Mouse (Mus musculus): Measurements from ENCODE around the gene Gper1. TPM values are rescaled to one million over a fixed set of nuclear protein-coding genes. Genes with fewer than 3 reads are reported as not detected.
A peak's percentile ranks its signal among the peaks of the same experiment; 100 is the strongest.

Gene Gper1
- total RNA-seq (2014; fragmentation: Nextera tagmentation) (not detected in 2 replicates), total RNA-seq (2017) (not detected in 2 replicates), polyA plus RNA-seq (2012) (not detected in 2 replicates)

GRCm38 (mm10) chr5:139423026-139423865 is at the start of gene Gper1:
Gper1 (plus strand) TSS chr5:139423151.
- TF ChIP-seq GATA2 (IDR thresholded peaks at IDR 0.05; ENCODE audit: borderline replicate concordance, low read depth, low read length) = no peak
- TF ChIP-seq TAL1 (conservative IDR thresholded peaks at IDR 0.05; ENCODE audit: low read depth, low read length) = no peak
- no peak for TF ChIP-seq POLR2AphosphoS5 (IDR thresholded peaks at IDR 0.05; ENCODE audit: insufficient replicate concordance, low read depth, low read length)
- TF ChIP-seq CTCF (IDR thresholded peaks at IDR 0.05; ENCODE audit: low read depth, low read length) = no peak
- no peak for TF ChIP-seq GATA1 (IDR thresholded peaks at IDR 0.05; ENCODE audit: borderline replicate concordance, low read length)
- H3K36me3 ChIP-seq (replicated peaks) = peaks cover 75% of the 10 kb centered on the region
- no peaks in the 10 kb centered on the region; the same call in 1 of the 2 replicates for H3K27me3 ChIP-seq (ENCODE audit: insufficient read depth, low read length)
- no peak within 1 kb of the TSS for H3K4me3 ChIP-seq (ENCODE audit: low read depth, low read length)
- no peak for DNase-seq (ENCODE audit: low spot score)
- ATAC-seq (ENCODE audit: extremely low read depth, insufficient number of reproducible peaks, low FRiP score, poor library complexity, severe bottlenecking) = no peak
- H3K4me1 ChIP-seq (ENCODE audit: insufficient read depth, low read depth, low read length) = peaks cover 5% of the 10 kb centered on the region; the same call in 1 of the 2 replicates
- H3K9me3 ChIP-seq (replicated peaks) = no peaks in the 10 kb centered on the region

- Histone ChIP-seq H3K9me3 (replicated peaks) (no peaks in the 10 kb centered on the region), H3K4me3 (ENCODE audit: low read depth, low read length) (no peak overlapping the region; the same call in 1 of the 2 replicates), H3K4me1 (ENCODE audit: insufficient read depth, low read depth, low read length) (peaks cover 95% of the 10 kb centered on the region), H3K27me3 (ENCODE audit: insufficient read depth, low read length) (no peaks in the 10 kb centered on the region), H3K36me3 (replicated peaks) (peaks cover 34% of the 10 kb centered on the region)
- DNase-seq (ENCODE audit: low spot score) = no peak
- no peak for TF ChIP-seq GATA1 (IDR thresholded peaks at IDR 0.05; ENCODE audit: borderline replicate concordance, low read length)
- TF ChIP-seq CTCF (IDR thresholded peaks at IDR 0.05; ENCODE audit: low read depth, low read length) = no peak
- no peak for ATAC-seq (ENCODE audit: extremely low read depth, insufficient number of reproducible peaks, low FRiP score, poor library complexity, severe bottlenecking)
These were observed 49.0 kb upstream of the Gper1 start for GRCm38 (mm10) chr5:139373889-139374444.

- Histone ChIP-seq H3K9me3 (replicated peaks) (no peaks in the 10 kb centered on the region), H3K4me3 (ENCODE audit: low read depth, low read length) (no peak overlapping the region), H3K36me3 (replicated peaks) (peaks cover 28% of the 10 kb centered on the region), H3K4me1 (ENCODE audit: insufficient read depth, low read depth, low read length) (peaks cover 98% of the 10 kb centered on the region), H3K27me3 (ENCODE audit: insufficient read depth, low read length) (no peaks in the 10 kb centered on the region)
- DNase-seq (ENCODE audit: low spot score) (no peak), ATAC-seq (ENCODE audit: extremely low read depth, insufficient number of reproducible peaks, low FRiP score, poor library complexity, severe bottlenecking) (no peak)
- TF ChIP-seq GATA2 (IDR thresholded peaks at IDR 0.05; ENCODE audit: borderline replicate concordance, low read depth, low read length) = no peak
These were observed 48.1 kb upstream of the Gper1 start for GRCm38 (mm10) chr5:139374841-139375240.

GRCm38 (mm10) chr5:139377468-139378270 is 45.3 kb upstream of the Gper1 start, which contains the start of gene Gpr146:
Gpr146 (plus strand) TSS chr5:139377697.
- peak; percentile 65 for DNase-seq (ENCODE audit: low spot score)
- Histone ChIP-seq H3K4me1 (ENCODE audit: insufficient read depth, low read depth, low read length) (peaks cover 83% of the 10 kb centered on the region), H3K27me3 (ENCODE audit: insufficient read depth, low read length) (no peaks in the 10 kb centered on the region), H3K36me3 (replicated peaks) (peaks cover 23% of the 10 kb centered on the region), H3K9me3 (replicated peaks) (no peaks in the 10 kb centered on the region), H3K4me3 (ENCODE audit: low read depth, low read length) (peak within 1 kb of the TSS; percentile 61; the same call in 1 of the 2 replicates)
- TF ChIP-seq GATA1 (IDR thresholded peaks at IDR 0.05; ENCODE audit: borderline replicate concordance, low read length) (no peak), POLR2AphosphoS5 (IDR thresholded peaks at IDR 0.05; ENCODE audit: insufficient replicate concordance, low read depth, low read length) (no peak), CTCF (IDR thresholded peaks at IDR 0.05; ENCODE audit: low read depth, low read length) (no peak), TAL1 (conservative IDR thresholded peaks at IDR 0.05; ENCODE audit: low read depth, low read length) (no peak), GATA2 (IDR thresholded peaks at IDR 0.05; ENCODE audit: borderline replicate concordance, low read depth, low read length) (no peak)
- ATAC-seq (ENCODE audit: extremely low read depth, insufficient number of reproducible peaks, low FRiP score, poor library complexity, severe bottlenecking) = peak; percentile 24

- Histone ChIP-seq H3K9me3 (replicated peaks) (no peaks in the 10 kb centered on the region), H3K36me3 (replicated peaks) (peaks cover 26% of the 10 kb centered on the region), H3K4me3 (ENCODE audit: low read depth, low read length) (peak overlapping the region; percentile 61; the same call in 1 of the 2 replicates), H3K4me1 (ENCODE audit: insufficient read depth, low read depth, low read length) (peaks cover 83% of the 10 kb centered on the region), H3K27me3 (ENCODE audit: insufficient read depth, low read length) (no peaks in the 10 kb centered on the region)
- TF ChIP-seq GATA1 (IDR thresholded peaks at IDR 0.05; ENCODE audit: borderline replicate concordance, low read length) = no peak
- no peak for TF ChIP-seq TAL1 (conservative IDR thresholded peaks at IDR 0.05; ENCODE audit: low read depth, low read length)
- no peak for TF ChIP-seq CTCF (IDR thresholded peaks at IDR 0.05; ENCODE audit: low read depth, low read length)
- TF ChIP-seq GATA2 (IDR thresholded peaks at IDR 0.05; ENCODE audit: borderline replicate concordance, low read depth, low read length) = no peak
- no peak for TF ChIP-seq POLR2AphosphoS5 (IDR thresholded peaks at IDR 0.05; ENCODE audit: insufficient replicate concordance, low read depth, low read length)
- ATAC-seq (ENCODE audit: extremely low read depth, insufficient number of reproducible peaks, low FRiP score, poor library complexity, severe bottlenecking) (no peak), DNase-seq (ENCODE audit: low spot score) (no peak)
These were observed 44.7 kb upstream of the Gper1 start for GRCm38 (mm10) chr5:139378271-139378556.

- no peak for ATAC-seq (ENCODE audit: extremely low read depth, insufficient number of reproducible peaks, low FRiP score, poor library complexity, severe bottlenecking)
- Histone ChIP-seq H3K36me3 (replicated peaks) (peaks cover 35% of the 10 kb centered on the region), H3K4me1 (ENCODE audit: insufficient read depth, low read depth, low read length) (peaks cover 83% of the 10 kb centered on the region), H3K9me3 (replicated peaks) (no peaks in the 10 kb centered on the region), H3K4me3 (ENCODE audit: low read depth, low read length) (peak overlapping the region; percentile 89; the same call in 1 of the 2 replicates), H3K27me3 (ENCODE audit: insufficient read depth, low read length) (no peaks in the 10 kb centered on the region)
- no peak for DNase-seq (ENCODE audit: low spot score)
- TF ChIP-seq GATA1 (IDR thresholded peaks at IDR 0.05; ENCODE audit: borderline replicate concordance, low read length) = no peak
- TF ChIP-seq TAL1 (conservative IDR thresholded peaks at IDR 0.05; ENCODE audit: low read depth, low read length) = no peak
- no peak for TF ChIP-seq GATA2 (IDR thresholded peaks at IDR 0.05; ENCODE audit: borderline replicate concordance, low read depth, low read length)
- TF ChIP-seq POLR2AphosphoS5 (IDR thresholded peaks at IDR 0.05; ENCODE audit: insufficient replicate concordance, low read depth, low read length) = no peak
- TF ChIP-seq CTCF (IDR thresholded peaks at IDR 0.05; ENCODE audit: low read depth, low read length) = no peak
These were observed 43.8 kb upstream of the Gper1 start for GRCm38 (mm10) chr5:139378986-139379629.

Data from G1E (cell line).